Mouse (Mus musculus): ENCODE data around the gene Rffl. TPM values are rescaled to one million over a fixed set of nuclear protein-coding genes. Genes with fewer than 3 reads are reported as not detected.

Gene Rffl
- polyA plus RNA-seq, 1 experiment: 29.9 TPM

- TF ChIP-seq CTCF (IDR thresholded peaks at IDR 0.05; ENCODE audit: low read depth, low read length): no peak
- peak; percentile 49; the same call in 1 of the 2 replicates for TF ChIP-seq EP300 (IDR thresholded peaks at IDR 0.05; ENCODE audit: insufficient read depth, low read depth, low read length)
- TF ChIP-seq POLR2A (IDR thresholded peaks at IDR 0.05; ENCODE audit: insufficient read depth, low read length): peak; percentile 94
- peak within 1 kb of the TSS; percentile 77 for H3K27ac ChIP-seq (ENCODE audit: insufficient read depth, low read length)
- no peaks in the 10 kb centered on the region for H3K27me3 ChIP-seq (ENCODE audit: control insufficient read depth, insufficient read depth, low read length, poor library complexity, severe bottlenecking)
- peak within 1 kb of the TSS; percentile 81 for H3K9ac ChIP-seq (ENCODE audit: low read depth, poor library complexity, severe bottlenecking)
- peaks cover 19% of the 10 kb centered on the region; the same call in 1 of the 2 replicates for H3K36me3 ChIP-seq (ENCODE audit: control insufficient read depth, insufficient read depth, low read length, poor library complexity, severe bottlenecking)
- H3K4me3 ChIP-seq (ENCODE audit: low read depth, low read length): peak within 1 kb of the TSS; percentile 89
- H3K9me3 ChIP-seq (replicated peaks; ENCODE audit: control insufficient read depth, insufficient read depth, low read length, poor library complexity, severe bottlenecking): no peaks in the 10 kb centered on the region
- no peaks in the 10 kb centered on the region for H3K4me1 ChIP-seq (ENCODE audit: control insufficient read depth, insufficient read depth, low read length)
Measured at GRCm38 (mm10) chr11:82763742-82764437, 107.1 kb downstream of the Rffl start, which contains the start of the genes Cct6b and Zfp830. Cct6b (minus strand) TSS chr11:82764321. Zfp830 (plus strand) TSS chr11:82764345.

DNA sequence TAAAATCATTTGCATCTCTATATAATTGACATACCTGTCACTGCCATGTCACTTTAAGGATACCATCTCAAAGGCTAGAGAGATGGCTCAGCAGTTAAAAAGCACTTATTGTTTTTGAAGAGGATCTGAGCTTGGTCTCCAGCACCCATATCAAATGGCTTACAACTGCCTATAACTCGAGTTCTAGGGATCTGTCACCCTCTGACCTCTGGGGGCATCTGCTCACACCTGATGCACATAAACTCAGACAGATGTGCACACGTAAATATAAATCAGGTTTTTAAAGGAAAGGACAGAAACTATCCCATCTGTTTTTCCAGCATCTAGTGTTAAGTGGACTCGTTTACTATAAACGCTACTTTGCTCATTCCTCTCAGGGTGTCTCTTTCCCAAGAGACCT lies 107.7 kb downstream of the Rffl start:
- no peaks in the 10 kb centered on the region for H3K27me3 ChIP-seq (ENCODE audit: control insufficient read depth, insufficient read depth, low read length, poor library complexity, severe bottlenecking)
- H3K9me3 ChIP-seq (replicated peaks; ENCODE audit: control insufficient read depth, insufficient read depth, low read length, poor library complexity, severe bottlenecking): no peaks in the 10 kb centered on the region
- peak overlapping the region; percentile 77 for H3K27ac ChIP-seq (ENCODE audit: insufficient read depth, low read length)
- H3K4me1 ChIP-seq (ENCODE audit: control insufficient read depth, insufficient read depth, low read length): peaks cover 1% of the 10 kb centered on the region
- H3K4me3 ChIP-seq (ENCODE audit: low read depth, low read length): peak overlapping the region; percentile 42
- TF ChIP-seq EP300 (IDR thresholded peaks at IDR 0.05; ENCODE audit: insufficient read depth, low read depth, low read length) (no peak), CTCF (IDR thresholded peaks at IDR 0.05; ENCODE audit: low read depth, low read length) (no peak), POLR2A (IDR thresholded peaks at IDR 0.05; ENCODE audit: insufficient read depth, low read length) (no peak)
- H3K36me3 ChIP-seq (ENCODE audit: control insufficient read depth, insufficient read depth, low read length, poor library complexity, severe bottlenecking): peaks cover 12% of the 10 kb centered on the region; the same call in 1 of the 2 replicates
- peak overlapping the region; percentile 81 for H3K9ac ChIP-seq (ENCODE audit: low read depth, poor library complexity, severe bottlenecking)

- Histone ChIP-seq H3K36me3 (ENCODE audit: control insufficient read depth, insufficient read depth, low read length, poor library complexity, severe bottlenecking) (peaks cover 9% of the 10 kb centered on the region; the same call in 1 of the 2 replicates), H3K4me3 (ENCODE audit: low read depth, low read length) (no peak overlapping the region), H3K27me3 (ENCODE audit: control insufficient read depth, insufficient read depth, low read length, poor library complexity, severe bottlenecking) (no peaks in the 10 kb centered on the region), H3K4me1 (ENCODE audit: control insufficient read depth, insufficient read depth, low read length) (peaks cover 1% of the 10 kb centered on the region), H3K9ac (ENCODE audit: low read depth, poor library complexity, severe bottlenecking) (no peak overlapping the region), H3K9me3 (replicated peaks; ENCODE audit: control insufficient read depth, insufficient read depth, low read length, poor library complexity, severe bottlenecking) (no peaks in the 10 kb centered on the region), H3K27ac (ENCODE audit: insufficient read depth, low read length) (no peak overlapping the region)
- TF ChIP-seq POLR2A (IDR thresholded peaks at IDR 0.05; ENCODE audit: insufficient read depth, low read length) (no peak), CTCF (IDR thresholded peaks at IDR 0.05; ENCODE audit: low read depth, low read length) (peak; percentile 20)
Measured at GRCm38 (mm10) chr11:82762286-82762829, 108.7 kb downstream of the Rffl start.

DNA sequence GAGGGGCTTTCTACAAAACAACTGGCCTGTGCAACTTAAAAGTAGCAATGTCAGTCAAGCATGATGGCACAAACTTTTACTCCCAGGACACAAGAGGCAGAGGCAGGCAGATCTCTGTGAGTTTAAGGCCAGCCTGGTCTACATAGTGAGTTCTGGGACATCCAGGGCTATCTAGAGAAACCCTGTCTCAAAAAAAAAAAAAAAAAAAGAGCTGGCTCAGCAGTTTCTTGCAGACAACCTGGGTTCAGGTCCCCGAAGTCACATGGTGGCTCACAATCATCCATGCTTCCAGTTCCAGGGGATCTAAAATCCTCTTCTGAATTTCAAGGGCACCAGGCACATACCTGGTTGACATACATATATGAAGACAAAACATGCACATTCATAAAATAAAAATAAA lies 115.1 kb downstream of the Rffl start:
- TF ChIP-seq POLR2A (IDR thresholded peaks at IDR 0.05; ENCODE audit: insufficient read depth, low read length): no peak
- TF ChIP-seq CTCF (IDR thresholded peaks at IDR 0.05; ENCODE audit: low read depth, low read length): no peak
- no peak for TF ChIP-seq EP300 (IDR thresholded peaks at IDR 0.05; ENCODE audit: insufficient read depth, low read depth, low read length)
- peaks cover 6% of the 10 kb centered on the region for H3K4me1 ChIP-seq (ENCODE audit: control insufficient read depth, insufficient read depth, low read length)
- no peak overlapping the region for H3K9ac ChIP-seq (ENCODE audit: low read depth, poor library complexity, severe bottlenecking)

More for the DNA sequence above, 115.1 kb downstream of the Rffl start:
- H3K27ac ChIP-seq (ENCODE audit: insufficient read depth, low read length): no peak overlapping the region
- no peaks in the 10 kb centered on the region for H3K36me3 ChIP-seq (ENCODE audit: control insufficient read depth, insufficient read depth, low read length, poor library complexity, severe bottlenecking)
- H3K27me3 ChIP-seq (ENCODE audit: control insufficient read depth, insufficient read depth, low read length, poor library complexity, severe bottlenecking): no peaks in the 10 kb centered on the region
- H3K4me3 ChIP-seq (ENCODE audit: low read depth, low read length): no peak overlapping the region
- no peaks in the 10 kb centered on the region for H3K9me3 ChIP-seq (replicated peaks; ENCODE audit: control insufficient read depth, insufficient read depth, low read length, poor library complexity, severe bottlenecking)

Other genes with a start within 250 kb of the Rffl start
- gene Cct6b, start 106.9 kb downstream of the Rffl start, polyA plus RNA-seq (2011; ENCODE audit: insufficient read depth, insufficient read length, low read depth, missing spikeins): 1.1 and 1.6 TPM in 2 replicates
- gene Zfp830, start 106.9 kb downstream of the Rffl start, polyA plus RNA-seq (2011; ENCODE audit: insufficient read depth, insufficient read length, low read depth, missing spikeins): 24.8 and 25.6 TPM in 2 replicates
- gene Lig3, start 90.1 kb downstream of the Rffl start, polyA plus RNA-seq (2011; ENCODE audit: insufficient read depth, insufficient read length, low read depth, missing spikeins): 56.3 and 64.7 TPM in 2 replicates
- gene Rad51d, start 19.4 kb upstream of the Rffl start, polyA plus RNA-seq (2011; ENCODE audit: insufficient read depth, insufficient read length, low read depth, missing spikeins): 23.9 and 25.8 TPM in 2 replicates
- gene Fndc8, start 20.9 kb upstream of the Rffl start, polyA plus RNA-seq (2011; ENCODE audit: insufficient read depth, insufficient read length, low read depth, missing spikeins): not detected in 2 replicates
- 32.3 and 40.9 TPM in 2 replicates for gene Nle1, start 37.2 kb upstream of the Rffl start, polyA plus RNA-seq (2011; ENCODE audit: insufficient read depth, insufficient read length, low read depth, missing spikeins)
- gene Unc45b, start 39.3 kb upstream of the Rffl start, polyA plus RNA-seq (2011; ENCODE audit: insufficient read depth, insufficient read length, low read depth, missing spikeins): 3.3 and 3.5 TPM in 2 replicates
- gene Slfn5, start 80.1 kb upstream of the Rffl start, polyA plus RNA-seq (2011; ENCODE audit: insufficient read depth, insufficient read length, low read depth, missing spikeins): 3.7 and 4.2 TPM in 2 replicates
- gene Slfn9, start 120.6 kb upstream of the Rffl start, polyA plus RNA-seq (2011; ENCODE audit: insufficient read depth, insufficient read length, low read depth, missing spikeins): 4.0 and 5.4 TPM in 2 replicates
- not detected in 2 replicates for gene Slfn8, start 149.6 kb upstream of the Rffl start, polyA plus RNA-seq (2011; ENCODE audit: insufficient read depth, insufficient read length, low read depth, missing spikeins)
- gene Slfn2, start 193.9 kb upstream of the Rffl start, polyA plus RNA-seq (2011; ENCODE audit: insufficient read depth, insufficient read length, low read depth, missing spikeins): 0.62 TPM in 1 of 2 replicates, not detected in the other
- not detected in 2 replicates for gene Slfn1, start 245.6 kb upstream of the Rffl start, polyA plus RNA-seq (2011; ENCODE audit: insufficient read depth, insufficient read length, low read depth, missing spikeins)

All from ES-Bruce4 (cell line).